Mouse (Mus musculus) thymus, postnatal 0 days (tissue): ENCODE data around the gene Ube4b. TPM values are rescaled to one million over a fixed set of nuclear protein-coding genes. Genes with fewer than 3 reads are reported as not detected.
A peak's percentile ranks its signal among the peaks of the same experiment; 100 is the strongest.

Experiments used
- DNase-seq: peaks from one replicate; pipeline ENCODE4 v3.0.0-alpha.2; 2015; ENCODE audit warnings: low spot score
- polyA plus RNA-seq: library from polyadenylated mRNA; unstranded; fragments of >200 nt; fragmentation: Nextera tagmentation; extraction: Ambion mirVana; gene quantifications from 2 replicates; pipeline ENCODE4 v1.2.1, GENCODE M21; 2015

The Ube4b gene
- polyA plus RNA-seq, 1 experiment from 2014 or later, result 27.3 TPM

- DNase-seq, result no peak
Measured at GRCm38 (mm10) chr4:149396433-149397306, 29.9 kb downstream of the Ube4b start.

- DNase-seq, result no peak
Measured at GRCm38 (mm10) chr4:149395581-149395980, 31.0 kb downstream of the Ube4b start.

GRCm38 (mm10) chr4:149394292-149394691 lies 32.3 kb downstream of the Ube4b start:
- no peak for DNase-seq

- no peak for DNase-seq
Measured at GRCm38 (mm10) chr4:149393311-149393995, 33.1 kb downstream of the Ube4b start.

GRCm38 (mm10) chr4:149392359-149392758 lies 34.2 kb downstream of the Ube4b start:
- DNase-seq, result no peak

GRCm38 (mm10) chr4:149381001-149381400 lies 45.5 kb downstream of the Ube4b start:
- no peak for DNase-seq

- no peak for DNase-seq
Measured at GRCm38 (mm10) chr4:149379881-149380280, 46.7 kb downstream of the Ube4b start.

GRCm38 (mm10) chr4:149378819-149379218 lies 47.7 kb downstream of the Ube4b start:
- no peak for DNase-seq

- DNase-seq, result no peak
Measured at GRCm38 (mm10) chr4:149376034-149376433, 50.5 kb downstream of the Ube4b start.

- peak; percentile 83 for DNase-seq
Measured at GRCm38 (mm10) chr4:149374662-149375061, 51.9 kb downstream of the Ube4b start.

- DNase-seq, result no peak
Measured at GRCm38 (mm10) chr4:149373927-149374326, 52.6 kb downstream of the Ube4b start.

GRCm38 (mm10) chr4:149373431-149373830 lies 53.1 kb downstream of the Ube4b start:
- peak; percentile 40 for DNase-seq

- no peak for DNase-seq
Measured at GRCm38 (mm10) chr4:149365702-149366370, 60.7 kb downstream of the Ube4b start.

GRCm38 (mm10) chr4:149364896-149365295 lies 61.7 kb downstream of the Ube4b start:
- DNase-seq, result no peak

GRCm38 (mm10) chr4:149361051-149361450 lies 65.5 kb downstream of the Ube4b start:
- no peak for DNase-seq

GRCm38 (mm10) chr4:149360647-149361046 lies 65.9 kb downstream of the Ube4b start:
- DNase-seq, result no peak

- no peak for DNase-seq
Measured at GRCm38 (mm10) chr4:149357982-149358381, 68.6 kb downstream of the Ube4b start.

- no peak for DNase-seq
Measured at GRCm38 (mm10) chr4:149354671-149355070, 71.9 kb downstream of the Ube4b start.

- no peak for DNase-seq
Measured at GRCm38 (mm10) chr4:149351596-149352150, 74.9 kb downstream of the Ube4b start.

GRCm38 (mm10) chr4:149348963-149349362 lies 77.6 kb downstream of the Ube4b start:
- DNase-seq, result no peak

GRCm38 (mm10) chr4:149345873-149346272 lies 80.7 kb downstream of the Ube4b start:
- DNase-seq, result no peak

GRCm38 (mm10) chr4:149344311-149344710 lies 82.2 kb downstream of the Ube4b start:
- DNase-seq, result no peak
